Mouse (Mus musculus): ENCODE measurements around the gene Olfr281.

Gene Olfr281

DNA sequence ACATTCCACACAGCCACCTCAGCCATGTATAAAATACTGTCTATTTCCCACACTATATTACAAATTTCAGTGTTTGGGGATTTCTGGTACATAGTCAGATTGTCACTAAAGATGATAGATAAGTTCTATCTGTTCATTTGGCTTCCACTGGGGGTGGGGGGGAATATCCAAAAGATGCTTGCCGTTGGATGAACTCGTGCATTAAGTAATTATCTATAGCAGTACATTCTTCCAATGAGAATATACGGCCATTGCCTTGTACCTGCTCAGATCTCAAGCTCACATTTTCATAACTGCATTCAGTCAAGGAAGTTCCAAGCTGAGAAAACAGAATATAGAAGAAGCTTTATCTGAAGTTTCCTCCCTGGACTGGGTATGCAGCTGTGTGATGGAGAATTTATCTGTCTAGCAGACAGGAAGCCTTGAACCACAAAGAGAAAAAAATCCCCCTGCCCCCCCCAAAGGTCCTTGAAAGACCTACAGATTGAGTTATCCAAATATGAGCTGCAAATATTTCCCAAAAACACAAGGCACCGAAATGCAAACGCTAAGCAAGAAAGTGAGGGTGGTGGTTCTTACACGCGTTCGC lies 34.1 kb downstream of the Olfr281 start:
- DNase-seq, result no peak

DNA sequence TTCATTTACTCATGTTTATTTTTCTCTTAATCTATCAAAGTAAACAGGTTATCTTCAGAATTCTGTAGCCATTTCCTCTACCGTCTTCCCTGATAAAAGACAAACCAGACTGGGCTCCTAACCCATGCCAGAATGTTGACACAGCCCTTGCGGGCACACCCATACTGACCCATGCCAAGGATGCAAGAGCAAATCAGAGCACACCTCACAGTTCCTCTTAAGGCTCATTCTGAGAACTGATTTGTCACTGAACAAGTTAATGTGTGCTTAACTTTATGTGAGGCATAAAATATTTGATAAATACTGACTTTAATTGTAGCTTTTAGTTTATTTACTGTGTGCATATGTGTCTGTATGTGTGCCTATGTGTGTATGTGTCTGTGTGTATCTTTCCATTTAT lies 38.9 kb downstream of the Olfr281 start:
- DNase-seq, result no peak

DNA sequence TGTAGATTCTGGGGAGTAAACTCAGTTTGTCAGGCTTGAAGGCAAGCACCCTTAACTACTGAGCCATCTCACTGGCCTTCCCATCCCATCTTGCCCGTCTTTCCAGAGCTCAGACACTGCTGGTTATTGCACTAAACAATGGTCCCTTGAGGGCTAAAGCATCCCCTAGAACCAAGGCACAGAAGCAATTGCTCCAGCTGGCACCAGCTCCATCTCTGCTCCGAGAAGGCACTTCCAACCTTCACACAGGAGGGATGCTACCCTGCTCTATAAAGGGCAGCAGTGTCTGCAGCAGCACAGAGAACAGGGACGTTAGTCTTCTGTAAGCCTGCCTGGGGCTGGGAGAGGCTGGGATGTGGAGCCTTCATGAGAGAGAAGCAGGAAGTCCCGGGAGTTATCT lies 39.7 kb downstream of the Olfr281 start, which contains the start of gene Olfr279:
Olfr279 (plus strand) TSS at position 301 of the 400 bp plus-strand sequence.
- no peak for DNase-seq

DNA sequence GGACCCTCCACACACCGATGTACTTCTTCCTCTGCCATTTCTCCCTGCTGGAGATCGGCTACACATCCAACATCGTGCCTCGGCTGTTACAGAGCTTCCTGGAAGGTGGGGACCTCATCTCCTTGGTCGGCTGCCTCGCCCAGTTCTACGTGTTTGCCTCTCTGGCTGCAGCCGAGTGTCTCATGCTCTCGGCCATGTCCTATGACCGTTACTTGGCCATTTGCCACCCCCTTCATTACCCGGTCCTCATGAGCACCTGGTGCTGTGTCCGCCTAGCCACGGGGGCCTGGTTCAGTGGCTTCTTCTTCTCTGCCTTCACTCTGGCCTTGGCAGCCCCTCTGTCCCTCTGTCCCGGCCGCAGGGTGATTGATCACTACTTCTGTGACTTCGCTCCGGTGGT lies 45.2 kb downstream of the Olfr281 start:
- DNase-seq, result peak; percentile 9 to 43

DNA sequence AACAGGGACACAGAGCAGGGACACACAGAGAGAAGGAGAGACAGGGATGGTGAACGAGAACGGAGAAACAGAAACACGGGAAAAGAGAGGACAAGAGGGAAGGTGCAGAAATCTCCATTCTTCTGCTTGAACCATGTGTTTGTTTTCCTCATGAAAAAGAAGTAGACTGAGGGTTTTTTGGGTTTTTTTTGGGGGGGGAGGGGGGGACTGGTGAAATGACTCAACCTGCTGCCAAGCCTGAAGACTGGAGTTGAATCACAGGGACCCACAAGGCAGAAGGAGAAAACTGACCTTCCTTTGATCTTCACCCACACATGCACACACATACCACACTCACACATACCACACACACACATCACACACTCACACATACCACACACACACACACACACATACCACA lies 50.9 kb downstream of the Olfr281 start:
- DNase-seq, result no peak

DNA sequence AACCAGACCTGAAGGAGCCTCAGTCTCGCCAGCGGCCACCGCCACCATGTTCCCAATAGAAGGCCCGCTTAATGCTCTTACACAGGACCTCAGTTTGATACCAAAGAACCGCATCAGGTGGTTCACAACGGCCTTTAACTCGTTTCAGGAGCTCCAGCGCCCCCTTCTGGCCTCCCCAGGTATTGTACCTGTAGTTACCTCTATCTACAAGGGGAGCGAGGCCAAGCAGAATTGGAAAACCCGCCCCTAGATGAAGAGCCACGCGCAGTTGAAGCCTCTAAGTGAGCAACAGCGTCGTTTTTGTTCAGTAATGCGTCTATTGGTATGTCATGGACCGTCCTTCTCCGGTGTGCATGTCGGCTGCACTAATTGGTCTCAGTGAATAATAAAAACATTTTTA lies 52.1 kb downstream of the Olfr281 start:
- peak; percentile 57 to 76 for DNase-seq

DNA sequence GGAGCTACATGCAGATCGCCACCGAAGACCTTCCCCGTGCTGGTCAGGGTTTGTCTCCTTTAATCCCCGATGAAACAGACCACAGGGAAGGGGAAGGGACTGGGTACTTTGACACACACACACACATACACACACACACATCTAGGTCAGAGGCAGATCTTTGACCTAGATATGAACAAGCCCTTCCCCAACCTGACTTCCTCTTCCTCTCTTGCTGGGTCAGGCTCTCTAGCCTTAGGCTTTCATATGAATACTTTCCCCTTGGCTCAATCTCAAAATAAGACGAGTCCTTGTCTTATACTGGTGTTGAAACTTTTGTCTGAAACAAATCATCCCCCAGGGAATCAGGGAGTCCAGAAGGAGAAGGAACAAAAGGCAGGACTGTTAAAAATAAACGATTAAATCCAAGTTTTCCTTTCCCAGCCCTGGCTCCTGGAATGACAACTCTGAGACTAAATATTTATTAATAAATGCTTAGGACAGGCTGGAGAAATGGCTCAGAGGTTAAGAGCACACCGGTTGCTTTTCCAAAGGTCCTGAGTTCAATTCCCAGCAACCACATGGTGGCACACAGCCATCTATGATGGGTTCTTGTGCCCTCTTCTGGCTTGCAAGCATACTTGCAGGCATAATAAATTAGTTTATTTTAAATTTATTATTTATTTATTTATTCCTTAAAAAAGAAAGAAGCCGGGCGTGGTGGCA lies 54.0 kb downstream of the Olfr281 start:
- DNase-seq, result no peak

DNA sequence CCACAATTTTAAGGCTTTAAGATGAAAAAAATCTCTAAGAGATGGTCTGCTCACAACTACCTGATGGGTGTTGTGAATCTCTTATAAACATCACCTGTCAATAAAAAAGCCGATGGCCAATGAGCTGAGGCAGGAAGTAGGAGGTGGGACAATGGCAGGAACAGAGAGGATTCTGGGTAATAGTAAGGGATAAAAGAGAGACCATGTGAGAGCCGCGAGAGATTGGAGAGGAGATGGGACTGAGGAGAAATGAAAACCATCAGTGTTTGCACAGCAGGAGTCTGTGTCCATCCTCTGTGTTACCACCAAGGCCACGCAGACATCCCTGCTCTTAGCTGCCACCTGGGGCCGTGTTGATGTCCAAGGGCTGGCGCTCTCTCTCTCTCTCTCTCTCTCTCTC lies 54.9 kb downstream of the Olfr281 start:
- no peak for DNase-seq

DNA sequence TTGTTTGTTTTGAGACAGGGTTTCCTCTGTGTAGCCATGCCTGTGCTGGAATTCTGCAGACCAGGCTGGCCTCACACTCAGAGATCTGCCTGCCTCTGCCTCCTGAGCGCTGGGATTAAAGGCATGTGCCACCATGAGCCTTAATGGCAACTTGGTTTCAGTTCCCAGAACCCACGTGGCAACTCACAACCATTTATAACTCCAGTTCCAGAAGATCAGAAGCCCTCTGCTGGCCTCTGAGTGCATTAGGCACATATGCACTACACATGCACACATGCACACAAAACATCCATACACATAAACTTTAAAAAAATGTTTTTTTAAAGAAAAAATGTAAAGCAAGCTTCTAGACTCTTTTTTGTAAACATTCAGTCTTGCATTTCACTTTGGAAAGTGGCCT lies 57.0 kb downstream of the Olfr281 start:
- DNase-seq, result no peak

Data from cerebellum, postnatal 25 days (tissue).